Mouse (Mus musculus): ENCODE data around the gene Camk1d. TPM values are rescaled to one million over a fixed set of nuclear protein-coding genes. Genes with fewer than 3 reads are reported as not detected.

Gene Camk1d
- total and polyA plus RNA-seq, 3 experiments = 4.6 to 12.4 (median 4.8) TPM

DNA sequence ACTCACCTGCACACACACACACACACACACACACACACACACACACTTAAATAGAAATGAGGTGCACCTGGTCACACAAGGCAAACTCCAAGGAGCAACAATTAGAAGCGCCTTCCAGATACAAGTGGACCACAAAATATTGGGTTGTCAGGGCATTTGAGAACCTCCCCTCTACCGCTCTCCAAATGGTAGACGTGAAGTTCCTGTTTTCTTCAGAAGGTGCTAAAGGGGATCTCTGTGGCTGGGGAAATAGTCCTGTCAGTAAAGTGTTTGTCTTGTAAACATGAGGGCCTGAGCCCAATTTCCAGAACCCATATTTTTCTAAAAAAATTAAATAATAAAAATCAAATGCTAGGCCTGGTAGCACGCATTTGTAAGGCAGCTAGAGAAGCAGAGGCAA is 4.4 kb downstream of the Camk1d start:
- dilution Hi-C loops (cut with MboI; ENCODE audit: extremely low pct_ligation_motif_present, extremely low pct_unique_long_range_greater_than_20kb, low sequenced_read_pairs) (no loop called here), in situ Hi-C loops (cut with MboI; ENCODE audit: low pct_ligation_motif_present, low pct_unique_long_range_greater_than_20kb, low sequenced_read_pairs) (loop anchor here (10.0 kb wide), 3 partner anchors 95 to 255 kb away; no protein-coding TSS in a partner anchor)
- Histone ChIP-seq H3K4me3 (replicated peaks in 1 of 3; ENCODE audit: low read depth in 2 of 3, low read length in 2 of 3, poor library complexity in 1 of 3) (no peak overlapping the region), H3K36me3 (replicated peaks in 1 of 2; ENCODE audit: control insufficient read depth in 1 of 2, insufficient read depth in 1 of 2, low read length in 1 of 2) (peaks cover 0 to 9% of the 10 kb centered on the region in 2 experiments), H3K9me3 (replicated peaks; ENCODE audit: low read length) (peaks cover 1% of the 10 kb centered on the region), H3K79me2 (replicated peaks; ENCODE audit: control insufficient read depth, extremely low read depth, insufficient read depth, poor library complexity, severe bottlenecking) (peaks cover 28% of the 10 kb centered on the region), H3K27me3 (replicated peaks) (no peaks in the 10 kb centered on the region), H3K4me1 (ENCODE audit: control insufficient read depth in 1 of 2, insufficient read depth in 2 of 2) (peaks cover 12 to 76% of the 10 kb centered on the region in 2 experiments), H3K4me2 (ENCODE audit: insufficient read depth, low read depth, poor library complexity, severe bottlenecking) (no peak overlapping the region), H3K9ac (ENCODE audit: insufficient read depth, low read depth) (no peak overlapping the region), H3K27ac (ENCODE audit: insufficient read depth, low read depth) (no peak overlapping the region)
- TF ChIP-seq UBTF (IDR thresholded peaks at IDR 0.05; ENCODE audit: low read depth, low read length) (no peak), BHLHE40 (IDR thresholded peaks at IDR 0.05; ENCODE audit: low read depth, low read length) (no peak), GABPA (IDR thresholded peaks at IDR 0.05; ENCODE audit: insufficient replicate concordance, low read depth, low read length) (no peak), TCF12 (IDR thresholded peaks at IDR 0.05; ENCODE audit: low read depth, low read length) (no peak), JUN (IDR thresholded peaks at IDR 0.05; ENCODE audit: insufficient read depth, low read depth, low read length) (no peak), POLR2A (IDR thresholded peaks at IDR 0.05; ENCODE audit: low read depth, low read length) (no peak), USF1 (IDR thresholded peaks at IDR 0.05; ENCODE audit: low read depth, low read length) (no peak), CHD2 (IDR thresholded peaks at IDR 0.05; ENCODE audit: low read length) (no peak), EP300 (IDR thresholded peaks at IDR 0.05; ENCODE audit: low read length) (no peak), RCOR1 (conservative IDR thresholded peaks at IDR 0.05; ENCODE audit: low read depth, low read length) (no peak), MEF2A (IDR thresholded peaks at IDR 0.05; ENCODE audit: borderline replicate concordance, low read depth, low read length) (no peak), ZMIZ1 (IDR thresholded peaks at IDR 0.05; ENCODE audit: low read depth, low read length) (no peak), ELF1 (IDR thresholded peaks at IDR 0.05; ENCODE audit: low read depth, low read length) (no peak)
- DNase-seq (ENCODE audit: extremely low read depth) = no peak

DNA sequence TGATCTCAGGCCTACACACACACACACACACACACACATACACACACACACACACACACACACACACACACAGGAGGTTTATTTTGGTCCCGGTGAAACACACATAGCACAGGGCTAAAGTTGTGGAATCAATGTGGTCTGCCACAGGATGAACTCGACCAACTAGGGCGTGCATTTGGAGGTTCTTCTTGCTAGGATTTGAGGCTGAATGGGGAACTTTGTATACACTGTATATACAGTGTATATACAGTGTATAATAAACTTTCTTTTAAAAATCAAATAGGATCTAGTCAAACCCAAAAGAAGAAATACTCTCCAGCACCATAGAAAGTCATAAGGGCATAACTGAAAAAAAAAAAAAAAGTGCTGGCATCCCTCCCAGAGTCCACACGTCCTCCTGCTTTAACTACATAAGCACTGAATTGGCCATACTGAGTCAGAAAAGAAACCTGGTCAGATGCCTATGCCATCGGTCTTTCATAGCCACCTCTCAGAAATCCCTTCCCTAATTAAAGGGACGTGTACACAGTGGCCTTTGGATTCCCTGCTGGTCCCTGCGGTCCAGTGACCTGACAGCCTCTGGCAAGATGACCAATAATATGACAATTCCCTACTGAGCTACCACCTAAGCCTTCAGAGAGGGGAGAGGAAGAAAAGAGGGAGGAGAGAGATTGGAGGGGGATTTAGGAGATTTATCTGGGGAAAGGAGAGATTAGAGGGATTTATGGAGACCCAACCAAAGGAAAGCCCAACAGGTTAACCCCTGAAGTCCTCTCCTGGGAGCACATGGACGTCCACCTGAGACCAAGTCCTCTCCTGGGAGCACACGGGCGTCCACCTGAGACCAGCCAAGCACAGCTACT is 6.2 kb downstream of the Camk1d start:
- Histone ChIP-seq H3K27ac (ENCODE audit: insufficient read depth, low read depth) (no peak overlapping the region), H3K9ac (ENCODE audit: insufficient read depth, low read depth) (no peak overlapping the region), H3K4me3 (replicated peaks in 1 of 3; ENCODE audit: low read depth in 2 of 3, low read length in 2 of 3, poor library complexity in 1 of 3) (no peak overlapping the region), H3K4me2 (ENCODE audit: insufficient read depth, low read depth, poor library complexity, severe bottlenecking) (no peak overlapping the region), H3K79me2 (replicated peaks; ENCODE audit: control insufficient read depth, extremely low read depth, insufficient read depth, poor library complexity, severe bottlenecking) (peaks cover 31% of the 10 kb centered on the region), H3K36me3 (replicated peaks in 1 of 2; ENCODE audit: control insufficient read depth in 1 of 2, insufficient read depth in 1 of 2, low read length in 1 of 2) (peaks cover 0 to 17% of the 10 kb centered on the region in 2 experiments), H3K9me3 (replicated peaks; ENCODE audit: low read length) (no peaks in the 10 kb centered on the region), H3K4me1 (ENCODE audit: control insufficient read depth in 1 of 2, insufficient read depth in 2 of 2) (peaks cover 12 to 84% of the 10 kb centered on the region in 2 experiments), H3K27me3 (replicated peaks) (no peaks in the 10 kb centered on the region)
- no peak for DNase-seq (ENCODE audit: extremely low read depth)
- in situ Hi-C loops (cut with MboI; ENCODE audit: low pct_ligation_motif_present, low pct_unique_long_range_greater_than_20kb, low sequenced_read_pairs) (no loop called here), dilution Hi-C loops (cut with MboI; ENCODE audit: extremely low pct_ligation_motif_present, extremely low pct_unique_long_range_greater_than_20kb, low sequenced_read_pairs) (no loop called here)
- TF ChIP-seq ZNF384 (IDR thresholded peaks at IDR 0.05; ENCODE audit: low read depth, low read length) = peak; percentile 30; the same call in 1 of the 2 replicates
- TF ChIP-seq NRF1 (IDR thresholded peaks at IDR 0.05; ENCODE audit: low read depth, low read length) = no peak
